Mouse (Mus musculus) induced T-regulatory cell, adult 2 months (primary cell): ENCODE data around the gene Mdfi.

Experiments
- DNase-seq: peaks from one replicate; pipeline ENCODE4 v3.0.0-alpha.2; 2012; ENCODE audit warnings: low read depth

Gene Mdfi

GRCm38 (mm10) chr17:47834482-47834767 lies at the start of gene Mdfi:
TSS of gene Mdfi (minus strand) at chr17:47834691.
- no peak for DNase-seq

- DNase-seq, result peak; percentile 22
Observed at GRCm38 (mm10) chr17:47883099-47883498, 48.6 kb upstream of the Mdfi start.

GRCm38 (mm10) chr17:47881330-47881729 lies 46.8 kb upstream of the Mdfi start:
- no peak for DNase-seq

GRCm38 (mm10) chr17:47879207-47879606 lies 44.7 kb upstream of the Mdfi start:
- no peak for DNase-seq

GRCm38 (mm10) chr17:47878378-47879089 lies 44.0 kb upstream of the Mdfi start:
- DNase-seq, result no peak

- DNase-seq, result no peak
Observed at GRCm38 (mm10) chr17:47877715-47878377, 43.4 kb upstream of the Mdfi start.

- no peak for DNase-seq
Observed at GRCm38 (mm10) chr17:47876776-47877714, 42.6 kb upstream of the Mdfi start.

GRCm38 (mm10) chr17:47873341-47873791 lies 38.9 kb upstream of the Mdfi start:
- peak; percentile 94 for DNase-seq

GRCm38 (mm10) chr17:47872311-47873011 lies 38.0 kb upstream of the Mdfi start:
- DNase-seq, result no peak

GRCm38 (mm10) chr17:47869874-47870273 lies 35.4 kb upstream of the Mdfi start:
- DNase-seq, result no peak

- no peak for DNase-seq
Observed at GRCm38 (mm10) chr17:47866037-47866436, 31.5 kb upstream of the Mdfi start.

- DNase-seq, result peak; percentile 86
Observed at GRCm38 (mm10) chr17:47864496-47864895, 30.0 kb upstream of the Mdfi start.

- DNase-seq, result no peak
Observed at GRCm38 (mm10) chr17:47863437-47863836, 28.9 kb upstream of the Mdfi start.

- DNase-seq, result no peak
Observed at GRCm38 (mm10) chr17:47863023-47863422, 28.5 kb upstream of the Mdfi start.

- DNase-seq, result no peak
Observed at GRCm38 (mm10) chr17:47855544-47855943, 21.1 kb upstream of the Mdfi start.

- DNase-seq, result peak; percentile 21
Observed at GRCm38 (mm10) chr17:47854908-47855307, 20.4 kb upstream of the Mdfi start.

- no peak for DNase-seq
Observed at GRCm38 (mm10) chr17:47853760-47854159, 19.3 kb upstream of the Mdfi start.

GRCm38 (mm10) chr17:47853336-47853735 lies 18.8 kb upstream of the Mdfi start:
- DNase-seq, result no peak

- DNase-seq, result peak; percentile 22
Observed at GRCm38 (mm10) chr17:47851798-47852360, 17.4 kb upstream of the Mdfi start.

GRCm38 (mm10) chr17:47850639-47851314 lies 16.3 kb upstream of the Mdfi start:
- no peak for DNase-seq

GRCm38 (mm10) chr17:47850035-47850434 lies 15.5 kb upstream of the Mdfi start:
- DNase-seq, result no peak
